Mouse (Mus musculus) liver, embryonic 16.5 days (tissue): ENCODE measurements at regions not wholly inside any gene's neighbourhood (a gene's known extent, or its start where the extent isn't known, plus 50 kb on each side); places are given as distances from the start of the nearest gene placed in this dataset.

Experiments
- ATAC-seq: fragments of 200-750 bp; cut with Nextera tagmentation; 2 replicates; pipeline ENCODE4 v1.8.0; 2017; ENCODE audit warnings: low read depth, mild to moderate bottlenecking, moderate number of reproducible peaks, moderate library complexity
- H3K27ac ChIP-seq: fragments of 300-500 bp; sonication (generic); 2 replicates; pipeline ENCODE4 v1.5.1; 2014; ENCODE audit warnings: mild to moderate bottlenecking, low read length
- H3K27me3 ChIP-seq: fragments of 300-500 bp; sonication (generic); 2 replicates; pipeline ENCODE4 v1.6.1; 2014; ENCODE audit warnings: low read depth, low read length, mixed read lengths; ENCODE audit not compliant: control insufficient read depth, insufficient read depth
- H3K36me3 ChIP-seq: fragments of 300-500 bp; sonication (generic); 2 replicates; pipeline ENCODE4 v1.6.1; 2014; ENCODE audit warnings: mild to moderate bottlenecking; ENCODE audit not compliant: control insufficient read depth, insufficient read depth
- H3K4me1 ChIP-seq: fragments of 300-500 bp; sonication (generic); 2 replicates; pipeline ENCODE4 v1.6.1; 2014; ENCODE audit warnings: low read depth, low read length, mixed read lengths; ENCODE audit not compliant: control insufficient read depth
- H3K4me2 ChIP-seq: fragments of 300-500 bp; sonication (generic); 2 replicates; pipeline ENCODE4 v1.6.1; 2014; ENCODE audit warnings: low read depth, low read length, mixed read lengths
- H3K4me3 ChIP-seq: fragments of 300-500 bp; sonication (generic); 2 replicates; pipeline ENCODE4 v1.5.1; 2014; ENCODE audit warnings: low read depth, mild to moderate bottlenecking, low read length
- H3K9ac ChIP-seq: fragments of 300-500 bp; sonication (generic); 2 replicates; pipeline ENCODE4 v1.6.1; 2014; ENCODE audit warnings: low read depth, low read length
- H3K9me3 ChIP-seq: fragments of 300-500 bp; sonication (generic); replicated peaks from 2 replicates; pipeline ENCODE4 v1.6.1; 2016; ENCODE audit warnings: low read length; ENCODE audit not compliant: control insufficient read depth
- WGBS: fragments of 180-500 bp; shearing (Covaris S2); extraction: QIAGEN DNeasy Blood & Tissue Kit; methylation state at CpG from one replicate; pipeline ENCODE4 v1.1.7; 2014; ENCODE audit not compliant: insufficient replicate concordance; 5-methylcytosine and 5-hydroxymethylcytosine counted together

- 53% methylated on average over 4 of the region's 4 CpGs for WGBS
- Histone ChIP-seq H3K4me1 (no peaks in the 10 kb centered on the region), H3K9ac (no peak overlapping the region), H3K4me3 (no peak overlapping the region), H3K9me3 (no peaks in the 10 kb centered on the region), H3K27ac (no peak overlapping the region), H3K27me3 (no peaks in the 10 kb centered on the region), H3K4me2 (no peak overlapping the region), H3K36me3 (no peaks in the 10 kb centered on the region)
- ATAC-seq: no peak
These were observed 272.7 kb upstream of the Bmp2 start for GRCm38 (mm10) chr2:133279275-133279674.

- no peaks in the 10 kb centered on the region for H3K9me3 ChIP-seq
- no peak overlapping the region for H3K4me2 ChIP-seq
- H3K27me3 ChIP-seq: no peaks in the 10 kb centered on the region
- H3K9ac ChIP-seq: no peak overlapping the region
- WGBS: 59% methylated on average over 5 of the region's 5 CpGs
- ATAC-seq: no peak
- no peak overlapping the region for H3K4me3 ChIP-seq
- H3K4me1 ChIP-seq: no peaks in the 10 kb centered on the region
- H3K27ac ChIP-seq: no peak overlapping the region
- H3K36me3 ChIP-seq: no peaks in the 10 kb centered on the region
These were observed 269.3 kb upstream of the Bmp2 start for GRCm38 (mm10) chr2:133282692-133283091.

DNA sequence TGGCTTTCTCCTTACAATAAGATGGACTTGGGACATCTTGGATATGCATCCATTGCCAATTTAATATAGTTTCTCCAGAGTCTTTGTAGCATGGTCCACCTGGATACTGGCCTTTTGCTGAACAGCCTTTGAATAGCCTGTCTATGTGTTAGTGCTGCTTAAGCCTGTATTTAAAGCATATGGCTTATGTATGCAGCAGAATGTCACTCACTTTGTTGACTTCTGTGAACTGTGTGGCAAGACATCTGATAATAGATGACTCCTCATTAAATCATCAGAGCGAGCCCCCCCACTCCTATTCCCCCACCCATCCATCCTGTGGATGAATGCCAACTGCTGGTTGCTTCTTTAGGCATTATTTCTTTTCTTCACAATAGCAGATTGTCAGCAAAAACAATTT, 268.2 kb upstream of the Bmp2 start:
- no peaks in the 10 kb centered on the region for H3K9me3 ChIP-seq
- H3K4me1 ChIP-seq: no peaks in the 10 kb centered on the region
- ATAC-seq: no peak
- no peak overlapping the region for H3K4me2 ChIP-seq
- no peak overlapping the region for H3K27ac ChIP-seq
- no peaks in the 10 kb centered on the region for H3K27me3 ChIP-seq
- H3K9ac ChIP-seq: no peak overlapping the region
- no peaks in the 10 kb centered on the region for H3K36me3 ChIP-seq
- 32% methylated on average over 1 of the region's 1 CpGs for WGBS
- no peak overlapping the region for H3K4me3 ChIP-seq

- Histone ChIP-seq H3K36me3 (no peaks in the 10 kb centered on the region), H3K9ac (no peak overlapping the region), H3K27ac (no peak overlapping the region), H3K27me3 (no peaks in the 10 kb centered on the region), H3K4me1 (no peaks in the 10 kb centered on the region), H3K4me2 (no peak overlapping the region), H3K4me3 (no peak overlapping the region), H3K9me3 (no peaks in the 10 kb centered on the region)
- no peak for ATAC-seq
- WGBS: 54% methylated on average over 7 of the region's 7 CpGs
These were observed 257.8 kb upstream of the Bmp2 start for GRCm38 (mm10) chr2:133294136-133294535.

- Histone ChIP-seq H3K27ac (no peak overlapping the region), H3K36me3 (no peaks in the 10 kb centered on the region), H3K27me3 (no peaks in the 10 kb centered on the region), H3K4me1 (no peaks in the 10 kb centered on the region), H3K9ac (no peak overlapping the region), H3K4me2 (no peak overlapping the region), H3K4me3 (no peak overlapping the region), H3K9me3 (no peaks in the 10 kb centered on the region)
- WGBS: 62% methylated on average over 3 of the region's 3 CpGs
- ATAC-seq: no peak
These were observed 246.0 kb upstream of the Bmp2 start for GRCm38 (mm10) chr2:133305936-133306335.

- Histone ChIP-seq H3K4me3 (no peak overlapping the region), H3K27ac (no peak overlapping the region), H3K4me2 (no peak overlapping the region), H3K4me1 (no peaks in the 10 kb centered on the region), H3K36me3 (no peaks in the 10 kb centered on the region), H3K27me3 (no peaks in the 10 kb centered on the region), H3K9ac (no peak overlapping the region), H3K9me3 (no peaks in the 10 kb centered on the region)
- no peak for ATAC-seq
- WGBS: 24% methylated on average over 1 of the region's 1 CpGs
These were observed 241.0 kb upstream of the Bmp2 start for GRCm38 (mm10) chr2:133311001-133311400.

GRCm38 (mm10) chr2:133326290-133327050, 225.5 kb upstream of the Bmp2 start:
- no peak overlapping the region for H3K9ac ChIP-seq
- no peak for ATAC-seq
- no peak overlapping the region for H3K4me3 ChIP-seq
- H3K4me1 ChIP-seq: no peaks in the 10 kb centered on the region
- H3K4me2 ChIP-seq: no peak overlapping the region
- H3K27me3 ChIP-seq: no peaks in the 10 kb centered on the region
- 47% methylated on average over 6 of the region's 6 CpGs for WGBS
- H3K36me3 ChIP-seq: no peaks in the 10 kb centered on the region
- no peak overlapping the region for H3K27ac ChIP-seq
- no peaks in the 10 kb centered on the region for H3K9me3 ChIP-seq

GRCm38 (mm10) chr2:133327653-133328052, 224.3 kb upstream of the Bmp2 start:
- H3K27me3 ChIP-seq: no peaks in the 10 kb centered on the region
- 26% methylated on average over 2 of the region's 2 CpGs for WGBS
- H3K4me2 ChIP-seq: no peak overlapping the region
- no peak overlapping the region for H3K4me3 ChIP-seq
- ATAC-seq: no peak
- H3K36me3 ChIP-seq: no peaks in the 10 kb centered on the region
- no peaks in the 10 kb centered on the region for H3K4me1 ChIP-seq
- no peaks in the 10 kb centered on the region for H3K9me3 ChIP-seq
- no peak overlapping the region for H3K9ac ChIP-seq
- H3K27ac ChIP-seq: no peak overlapping the region

- Histone ChIP-seq H3K4me3 (no peak overlapping the region), H3K4me1 (no peaks in the 10 kb centered on the region), H3K36me3 (no peaks in the 10 kb centered on the region), H3K9me3 (no peaks in the 10 kb centered on the region), H3K9ac (no peak overlapping the region), H3K4me2 (no peak overlapping the region), H3K27me3 (no peaks in the 10 kb centered on the region), H3K27ac (no peak overlapping the region)
- WGBS: 75% methylated on average over 9 of the region's 9 CpGs
- no peak for ATAC-seq
These were observed 215.6 kb upstream of the Bmp2 start for GRCm38 (mm10) chr2:133336177-133336901.
